Mouse (Mus musculus) kidney, adult 11 months (tissue): ENCODE measurements around the gene Pbld2.
"Not testable (repeated sequence)": the region's sequence is repeated elsewhere in the genome, so short reads cannot be mapped to it uniquely, and the experiment has no call there.

ENCODE experiments used
- DNase-seq: peaks from one replicate; pipeline ENCODE4 v3.0.0; 2022

Pbld2 gene

DNA sequence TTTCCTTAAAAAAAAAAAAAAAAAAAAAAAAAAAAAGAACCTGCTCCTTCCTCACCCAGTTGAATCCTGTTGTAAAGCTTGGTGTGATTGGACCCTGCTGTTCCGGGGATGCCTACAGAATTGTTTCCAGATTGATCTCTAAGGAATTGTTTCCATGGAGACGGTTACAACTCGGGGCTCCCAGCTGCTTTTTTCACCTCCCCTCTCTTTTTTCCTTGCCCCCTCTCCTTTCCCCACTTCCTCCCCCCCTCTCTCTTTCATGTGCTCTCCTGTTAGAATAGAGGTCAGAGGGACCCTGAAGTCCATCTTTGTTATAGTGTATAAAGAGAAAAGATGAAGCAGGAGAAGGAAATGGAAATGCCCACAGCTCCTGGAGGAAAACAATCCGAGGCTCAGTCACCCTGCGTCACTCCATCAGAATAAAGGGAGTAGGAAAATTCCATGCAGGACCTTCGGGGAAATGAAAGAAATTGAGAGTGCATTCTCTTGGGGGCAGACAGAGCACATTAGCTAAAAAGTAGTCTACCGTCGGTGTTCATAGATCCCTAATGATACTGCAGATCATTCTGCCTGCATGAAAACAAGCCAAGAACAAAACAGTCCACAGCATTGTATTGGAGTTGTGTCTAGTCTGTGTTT lies 2.2 kb downstream of the Pbld2 start:
- no peak for DNase-seq

GRCm38 (mm10) chr10:63026795-63027160 lies 2.7 kb downstream of the Pbld2 start:
- DNase-seq: no peak

DNA sequence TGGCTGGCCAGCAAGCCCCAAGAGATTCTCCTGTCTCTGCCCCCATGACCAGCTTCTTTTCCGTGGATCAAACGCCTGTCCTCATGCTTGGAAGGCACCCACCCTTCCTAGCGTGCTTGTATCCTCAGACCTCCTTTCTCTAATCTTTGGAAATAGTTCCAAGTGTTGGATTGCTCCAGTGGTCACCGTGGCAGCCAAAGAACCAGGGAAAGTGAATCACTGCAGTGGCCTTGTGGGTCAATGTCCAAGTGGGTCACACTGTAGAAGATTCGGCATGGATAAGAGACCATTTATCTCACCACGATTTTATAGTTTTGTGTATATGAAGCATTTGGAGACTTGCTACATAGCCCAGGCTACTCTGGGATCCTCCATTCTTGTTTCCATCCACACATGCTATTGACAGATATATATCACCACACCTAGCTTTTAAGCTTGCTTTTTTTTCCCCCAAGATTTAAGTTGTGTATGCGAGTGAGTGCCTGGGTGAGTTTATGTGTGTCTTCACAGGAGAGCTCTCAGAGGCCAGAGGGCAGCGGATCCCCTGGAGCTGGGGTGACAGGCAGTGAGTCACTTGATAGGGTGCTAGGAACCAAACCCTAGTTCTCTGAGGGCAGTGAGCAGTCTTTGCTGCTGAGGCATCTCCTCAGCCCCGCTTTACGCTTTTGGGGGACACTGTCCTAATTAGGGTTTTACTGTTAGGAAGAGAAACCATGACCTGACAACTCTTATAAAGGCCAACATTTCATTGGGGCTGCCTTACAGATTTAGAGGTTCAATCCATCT lies 3.5 kb downstream of the Pbld2 start:
- DNase-seq: no peak

- DNase-seq: no peak
Observed at GRCm38 (mm10) chr10:63028396-63028795, 4.3 kb downstream of the Pbld2 start.

GRCm38 (mm10) chr10:63032267-63032666 lies 8.2 kb downstream of the Pbld2 start:
- DNase-seq: no peak

- DNase-seq: no peak
Observed at GRCm38 (mm10) chr10:63032956-63033355, 8.8 kb downstream of the Pbld2 start.

- DNase-seq: peak; percentile 40
Observed at GRCm38 (mm10) chr10:63038571-63039320, 14.6 kb downstream of the Pbld2 start.

GRCm38 (mm10) chr10:63039867-63040628 lies 15.9 kb downstream of the Pbld2 start:
- DNase-seq: peak; percentile 42

DNA sequence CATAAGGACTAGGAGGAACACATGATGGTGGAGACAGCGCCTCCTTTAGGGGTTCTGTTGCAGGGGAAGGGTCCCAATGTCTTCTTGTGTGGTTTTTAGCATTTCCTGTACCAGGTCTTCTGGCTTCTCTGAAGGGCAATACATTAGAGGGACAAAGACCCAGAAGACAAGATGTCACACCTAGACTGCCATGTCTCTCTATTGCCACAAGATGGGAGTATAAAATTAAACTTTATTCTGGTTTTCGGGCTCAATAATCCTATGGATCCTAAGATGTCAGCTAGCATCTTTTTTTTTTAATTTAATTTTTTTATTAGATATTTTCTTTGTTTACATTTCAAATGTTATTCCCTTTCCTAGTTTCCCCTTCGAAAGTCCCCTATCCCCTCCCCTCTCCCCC lies 19.0 kb downstream of the Pbld2 start:
- no peak for DNase-seq

- no peak for DNase-seq
Observed at GRCm38 (mm10) chr10:63047751-63048150, 23.6 kb downstream of the Pbld2 start.

GRCm38 (mm10) chr10:63049106-63049505 lies 25.0 kb downstream of the Pbld2 start:
- peak; percentile 37 for DNase-seq

- no peak for DNase-seq
Observed at GRCm38 (mm10) chr10:63051267-63051666, 27.2 kb downstream of the Pbld2 start.

DNA sequence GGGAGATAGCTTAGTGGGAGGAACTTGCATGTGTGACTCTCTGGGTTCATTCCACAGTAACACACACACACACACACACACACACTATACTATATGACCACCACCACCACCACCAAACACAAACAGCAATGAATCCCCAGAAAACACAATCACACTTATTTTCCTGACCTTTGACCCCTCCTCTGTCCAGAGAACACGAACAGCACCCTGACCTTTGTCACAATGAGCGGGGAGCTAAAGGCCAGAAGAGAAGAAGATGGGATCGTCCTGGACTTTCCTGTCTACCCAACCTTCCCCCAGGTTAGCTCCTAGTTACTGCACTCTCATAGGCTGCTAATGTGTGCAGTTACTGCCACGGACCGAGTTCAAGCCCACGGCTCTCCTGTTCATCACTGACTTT lies 27.9 kb downstream of the Pbld2 start:
- DNase-seq: no peak

DNA sequence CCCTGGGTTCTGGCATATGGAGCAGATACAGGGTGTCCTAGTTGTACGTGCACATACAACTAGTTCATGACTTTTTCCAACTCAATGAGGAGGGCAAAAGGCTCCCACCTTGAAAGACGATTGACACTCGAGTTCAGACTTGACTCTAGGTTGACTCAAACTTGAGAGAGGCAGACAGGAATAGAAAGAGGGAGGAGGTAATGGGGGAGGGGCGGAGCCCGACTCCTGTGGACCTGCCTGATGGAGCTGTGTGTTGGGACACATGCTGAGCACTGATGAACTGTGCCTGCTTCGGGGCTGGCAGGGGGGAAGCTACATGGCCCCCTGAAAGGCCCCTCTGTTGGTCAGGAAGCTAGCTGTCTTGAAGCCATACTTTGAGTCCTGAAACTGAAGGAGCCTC lies 28.9 kb downstream of the Pbld2 start:
- no peak for DNase-seq

DNA sequence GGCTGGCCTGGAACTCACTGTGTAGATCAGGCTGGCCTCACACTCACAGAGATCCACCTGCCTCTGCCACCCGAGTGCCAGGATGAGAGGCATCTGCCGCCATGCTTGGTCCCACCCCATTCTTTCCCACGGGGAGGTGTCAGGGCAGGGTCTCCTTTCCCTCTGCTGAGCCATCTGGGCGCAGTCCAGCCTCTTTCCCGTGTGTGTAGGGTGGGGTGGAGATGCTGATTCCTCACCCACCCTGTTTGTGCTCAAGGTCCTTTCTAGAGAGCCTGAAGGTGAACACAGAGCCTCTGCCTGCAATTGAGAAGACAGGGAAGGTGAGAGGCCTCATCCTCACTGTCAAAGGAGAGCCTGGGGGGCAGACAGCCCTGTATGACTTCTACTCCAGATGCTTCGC lies 30.0 kb downstream of the Pbld2 start:
- DNase-seq: not testable (repeated sequence)

- no peak for DNase-seq
Observed at GRCm38 (mm10) chr10:63054586-63054985, 30.5 kb downstream of the Pbld2 start.

- peak; percentile 76 for DNase-seq
Observed at GRCm38 (mm10) chr10:63056966-63057750, 33.0 kb downstream of the Pbld2 start.

- DNase-seq: no peak
Observed at GRCm38 (mm10) chr10:63059862-63060261, 35.7 kb downstream of the Pbld2 start, which contains the start of gene Pbld1. Gene Pbld1, plus strand, starts transcription at chr10:63060162.

DNA sequence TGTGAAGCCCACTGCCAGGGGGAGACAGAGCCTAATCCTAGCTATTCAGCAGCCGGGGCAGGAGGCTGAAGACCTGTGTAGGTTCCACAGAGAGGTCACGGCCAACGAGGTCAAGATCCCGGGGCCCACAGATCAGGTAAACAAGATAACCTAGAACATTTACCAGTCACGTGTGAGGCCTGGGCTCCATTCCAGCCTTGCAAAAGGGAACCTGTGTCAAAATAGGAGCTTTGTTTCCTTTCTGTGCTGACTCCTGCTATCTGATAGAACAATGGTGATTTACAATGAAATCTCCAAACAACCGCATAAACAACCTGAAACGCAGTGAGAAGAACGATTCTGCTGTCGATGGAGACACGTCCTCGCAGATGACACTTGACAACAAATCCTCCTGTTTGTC lies 36.3 kb downstream of the Pbld2 start:
- DNase-seq: peak; percentile 88

DNA sequence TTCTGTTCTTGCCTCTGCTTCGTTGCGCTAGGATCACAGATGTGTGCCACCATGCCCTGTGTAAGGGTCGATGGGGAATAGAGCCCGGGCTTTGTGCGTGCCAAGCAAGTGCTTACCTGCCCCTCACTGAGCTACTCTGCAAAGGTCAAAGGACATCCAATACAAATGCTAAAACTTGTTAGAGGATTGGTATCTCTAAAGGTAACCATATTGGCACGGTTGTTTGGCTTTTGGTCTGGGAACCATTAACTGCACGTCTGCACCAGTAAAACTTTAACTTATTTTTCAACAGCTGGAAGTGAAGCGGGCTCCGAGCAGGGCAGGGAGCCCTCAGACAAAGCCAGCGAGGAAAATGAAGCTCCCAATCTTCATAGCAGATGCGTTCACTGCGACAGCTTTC lies 37.2 kb downstream of the Pbld2 start:
- DNase-seq: peak; percentile 73

DNA sequence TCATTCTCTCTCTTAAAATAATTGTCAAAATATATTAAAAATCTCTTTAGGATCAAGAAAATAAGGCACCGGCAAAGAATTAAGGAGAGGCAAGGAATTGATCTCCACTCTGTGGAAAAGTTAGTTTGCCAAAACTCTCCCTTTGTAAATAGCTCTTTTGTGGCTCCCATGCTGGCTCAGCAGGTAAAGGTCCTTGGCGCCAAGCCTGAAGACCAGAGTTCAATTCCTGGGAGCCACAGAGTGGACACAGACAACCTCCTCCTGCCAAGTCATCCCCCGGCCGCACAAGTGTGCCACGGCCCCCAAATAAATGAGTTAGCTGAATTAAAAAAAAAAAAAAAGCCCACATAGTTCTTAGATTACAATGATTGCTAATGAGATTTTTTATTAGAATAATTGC lies 38.6 kb downstream of the Pbld2 start:
- DNase-seq: peak; percentile 78

DNA sequence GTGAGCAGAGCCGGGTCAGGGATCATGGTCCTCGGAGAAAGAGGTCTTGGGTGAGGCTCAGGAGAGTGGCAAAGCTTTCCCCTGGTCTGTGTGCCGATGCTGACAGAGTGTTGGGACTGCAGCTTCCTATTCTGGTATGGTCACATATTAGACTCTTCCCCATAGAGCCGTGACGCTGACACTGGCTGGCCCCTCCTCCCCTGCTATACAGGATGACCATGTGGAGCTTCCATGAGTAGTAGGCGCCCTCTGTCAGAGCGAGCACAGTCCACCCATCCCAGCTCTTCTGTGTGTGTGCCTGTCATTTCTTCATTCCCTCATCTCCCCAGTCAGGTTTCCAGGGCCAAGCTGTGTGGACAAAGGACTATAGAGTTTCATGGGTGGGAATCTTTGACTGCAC lies 39.2 kb downstream of the Pbld2 start:
- no peak for DNase-seq
